Comparison of ENCODE assay signal across 23 mouse cellular contexts in genomic region chr17:44842184-44842583, GRCm38 (mm10). TPM values are rescaled to one million over a fixed set of nuclear protein-coding genes. Genes with fewer than 3 reads are reported as not detected.
DNase-seq lines count a peak whose midpoint lies in the region; ATAC-seq lines count a peak whose summit lies in the region.
"Had no signal": no experiment of that assay in that cellular context is flagged by ENCODE, and none has a peak within 500 bp of the region (broad histone marks: within the 10 kb centered on the region; RNA-seq: fewer than 3 reads in every experiment).

No protein-coding gene starts in this region.

- H3K27ac ChIP-seq in embryonic facial prominence, embryonic 14.5 days (replicated peaks; ENCODE audit: low read depth, low read length), result peak overlapping the region; percentile 48
- no peak overlapping the region for H3K27ac ChIP-seq in embryonic facial prominence, embryonic 10.5 days (replicated peaks)
- H3K27ac ChIP-seq in embryonic facial prominence, embryonic 15.5 days (replicated peaks), result peak overlapping the region; percentile 60
- H3K27ac ChIP-seq: forebrain, embryonic 10.5 days; gastrocnemius, adult 2 months; hindbrain, embryonic 10.5 days; hindbrain, embryonic 14.5 days had no signal

- H3K9ac ChIP-seq in embryonic facial prominence, embryonic 14.5 days (ENCODE audit: low read depth, low read length), result no peak overlapping the region
- H3K9ac ChIP-seq in embryonic facial prominence, embryonic 15.5 days, result no peak overlapping the region
- H3K9ac ChIP-seq: embryonic facial prominence, embryonic 13.5 days; heart, embryonic 12.5 days; hindbrain, embryonic 14.5 days had no signal

- 0 out of 2 replicates have a peak, but pooled peaks cover 3% of the 10 kb centered on the region for H3K4me1 ChIP-seq in embryonic facial prominence, embryonic 14.5 days (ENCODE audit: control insufficient read depth, insufficient read depth, low read length)
- H3K4me1 ChIP-seq in embryonic facial prominence, embryonic 10.5 days, result 0 out of 2 replicates have a peak, but pooled peaks cover 6% of the 10 kb centered on the region
- peaks cover 5% of the 10 kb centered on the region; the same call in 1 of the 2 replicates for H3K4me1 ChIP-seq in embryonic facial prominence, embryonic 15.5 days
- H3K4me1 ChIP-seq: forebrain, embryonic 10.5 days had no signal

- peak; percentile 87 for DNase-seq in embryonic facial prominence, embryonic 14.5 days (ENCODE audit: low spot score)
- no peak for DNase-seq in embryonic facial prominence, embryonic 10.5 days (ENCODE audit: low spot score)
- DNase-seq in frontal cortex, postnatal 36 days (ENCODE audit: low spot score in 2 of 2), result peak; percentile 5 to 30
- DNase-seq in frontal cortex, postnatal 10 days (ENCODE audit: low spot score in 2 of 2), result no peak
- DNase-seq in left cerebral cortex, postnatal 25 days (ENCODE audit: low spot score in 2 of 2), result peak; percentile 6 to 36
- DNase-seq in left cerebral cortex, adult 11 months (ENCODE audit: low spot score), result no peak
- DNase-seq: adrenal gland, postnatal 10 days; B cell, adult 2 months; cerebellum, adult 11-12 months; cerebellum, adult 9-10 months; cerebellum, postnatal 25 days; gastrocnemius, adult 2 months; gastrocnemius, postnatal 25 days had no signal

- no peaks in the 10 kb centered on the region for H3K27me3 ChIP-seq in embryonic facial prominence, embryonic 14.5 days (replicated peaks; ENCODE audit: control insufficient read depth, insufficient read depth, low read length)
- no peaks in the 10 kb centered on the region for H3K27me3 ChIP-seq in embryonic facial prominence, embryonic 10.5 days (replicated peaks; ENCODE audit: low read depth, poor library complexity, severe bottlenecking)
- H3K27me3 ChIP-seq in embryonic facial prominence, embryonic 15.5 days, result no peaks in the 10 kb centered on the region
- H3K27me3 ChIP-seq: embryonic facial prominence, embryonic 13.5 days; heart, embryonic 12.5 days had no signal

- WGBS in embryonic facial prominence, embryonic 14.5 days, result 45% methylated on average over 4 of the region's 4 CpGs
- WGBS in embryonic facial prominence, embryonic 10.5 days, result 80% methylated on average over 4 of the region's 4 CpGs
- 33% methylated on average over 4 of the region's 4 CpGs for WGBS in embryonic facial prominence, embryonic 15.5 days

- intact Hi-C loops in left cerebral cortex, postnatal 25 days (cut with DNase I), result loop anchor here (5.0 kb wide), 1 partner anchor 65 kb away; the partner anchor contains the start of gene Supt3

- no peak overlapping the region for H3K4me3 ChIP-seq in embryonic facial prominence, embryonic 14.5 days (ENCODE audit: low read depth, low read length)
- no peak overlapping the region for H3K4me3 ChIP-seq in embryonic facial prominence, embryonic 10.5 days
- H3K4me3 ChIP-seq in embryonic facial prominence, embryonic 15.5 days (replicated peaks), result no peak overlapping the region
- H3K4me3 ChIP-seq: embryonic facial prominence, embryonic 13.5 days; erythroblast, embryonic 14.5 days; forebrain, embryonic 10.5 days; gastrocnemius, adult 2 months; heart, embryonic 12.5 days; hindbrain, embryonic 10.5 days had no signal

- no peaks in the 10 kb centered on the region for H3K9me3 ChIP-seq in embryonic facial prominence, embryonic 14.5 days (ENCODE audit: control insufficient read depth, low read length)
- no peaks in the 10 kb centered on the region for H3K9me3 ChIP-seq in embryonic facial prominence, embryonic 10.5 days
- no peaks in the 10 kb centered on the region for H3K9me3 ChIP-seq in embryonic facial prominence, embryonic 15.5 days (replicated peaks)
- H3K9me3 ChIP-seq: embryonic facial prominence, embryonic 13.5 days; forebrain, embryonic 10.5 days; G1E; heart, embryonic 12.5 days; hindbrain, embryonic 10.5 days had no signal

- no peaks in the 10 kb centered on the region for H3K36me3 ChIP-seq in embryonic facial prominence, embryonic 14.5 days (ENCODE audit: control insufficient read depth, insufficient read depth, low read length)
- H3K36me3 ChIP-seq in embryonic facial prominence, embryonic 10.5 days (replicated peaks), result no peaks in the 10 kb centered on the region
- no peaks in the 10 kb centered on the region for H3K36me3 ChIP-seq in embryonic facial prominence, embryonic 15.5 days
- H3K36me3 ChIP-seq: embryonic facial prominence, embryonic 13.5 days; forebrain, embryonic 10.5 days; heart, embryonic 12.5 days; hindbrain, embryonic 10.5 days had no signal

- no peak for ATAC-seq in embryonic facial prominence, embryonic 14.5 days (ENCODE audit: low read depth)
- peak; percentile 57; the same call in 1 of the 2 replicates for ATAC-seq in embryonic facial prominence, embryonic 15.5 days (ENCODE audit: insufficient number of reproducible peaks, low FRiP score, low TSS enrichment, low read depth)
- no peak for ATAC-seq in megakaryocyte-erythroid progenitor cell, adult 5-6 weeks (replicated peaks; ENCODE audit: low FRiP score, low TSS enrichment, poor library complexity, severe bottlenecking)
- ATAC-seq: CD4-positive, CD25-positive, alpha-beta regulatory T cell, adult 4 months had no signal

- no peak overlapping the region for H3K4me2 ChIP-seq in embryonic facial prominence, embryonic 14.5 days (ENCODE audit: low read depth, low read length)
- H3K4me2 ChIP-seq in embryonic facial prominence, embryonic 15.5 days (replicated peaks), result no peak overlapping the region
- H3K4me2 ChIP-seq: embryonic facial prominence, embryonic 13.5 days; heart, embryonic 12.5 days; hindbrain, embryonic 14.5 days had no signal

RNA-seq across cellular contexts. Expression of gene Runx2, which starts 27.6 kb away (rescaled TPM):
- 26.4 and 28.9 TPM in 2 replicates for polyA plus RNA-seq in embryonic facial prominence, embryonic 14.5 days (2014; fragmentation: Nextera tagmentation; extraction: Ambion mirVana)
- 0.53 and 2.0 TPM in 2 replicates for polyA plus RNA-seq in embryonic facial prominence, embryonic 10.5 days (2016; fragmentation: Nextera tagmentation; extraction: Ambion mirVana)
- 1 to 10 TPM; 7.9 to 8.9 TPM for total RNA-seq in left cerebral cortex, postnatal 25 days (2021)
- 28.5 and 30.1 TPM in 2 replicates for polyA plus RNA-seq in embryonic facial prominence, embryonic 15.5 days (2015; fragmentation: Nextera tagmentation; extraction: Ambion mirVana)
- total RNA-seq in megakaryocyte-erythroid progenitor cell, adult 5-6 weeks (2014; fragmentation: Nextera tagmentation), result 4.3 and 18.7 TPM in 2 replicates
- 0.38 and 2.9 TPM in 2 replicates for total RNA-seq in megakaryocyte-erythroid progenitor cell, adult 5-6 weeks (2017)

Comparison
In these comparisons a context has a peak if more than half of its experiments do, and no peak if none do; other contexts are left out.
1. DNase-seq: peak in embryonic facial prominence, embryonic 14.5 days (single experiment), frontal cortex, postnatal 36 days (2 of 2) and left cerebral cortex, postnatal 25 days (2 of 2); none in embryonic facial prominence, embryonic 10.5 days (single experiment), frontal cortex, postnatal 10 days (0 of 2) and left cerebral cortex, adult 11 months (single experiment).